Mouse (Mus musculus) midbrain, embryonic 11.5 days (tissue): ENCODE data around the gene Ttc29. TPM values are rescaled to one million over a fixed set of nuclear protein-coding genes. Genes with fewer than 3 reads are reported as not detected.

Source experiments
- ATAC-seq: fragments of 200-750 bp; cut with Nextera tagmentation; 2 replicates; pipeline ENCODE4 v1.8.0; 2017; ENCODE audit warnings: moderate TSS enrichment, moderate library complexity; ENCODE audit not compliant: low FRiP score
- DNase-seq: peaks from one replicate; pipeline ENCODE4 v3.0.0; 2015; ENCODE audit warnings: low spot score; ENCODE audit errors: missing footprints
- H3K27ac ChIP-seq: fragments of 300-500 bp; sonication (generic); 2 replicates; pipeline ENCODE4 v1.5.1; 2014; ENCODE audit warnings: low read depth, low read length
- H3K27me3 ChIP-seq: fragments of 300-500 bp; sonication (generic); 2 replicates; pipeline ENCODE4 v1.6.1; 2014; ENCODE audit warnings: mild to moderate bottlenecking, low read length, moderate library complexity, mixed read lengths; ENCODE audit not compliant: control insufficient read depth, insufficient read depth
- H3K36me3 ChIP-seq: fragments of 300-500 bp; sonication (generic); 2 replicates; pipeline ENCODE4 v1.6.1; 2014; ENCODE audit warnings: mild to moderate bottlenecking, low read length, moderate library complexity, mixed read lengths; ENCODE audit not compliant: control insufficient read depth, insufficient read depth
- H3K4me1 ChIP-seq: fragments of 300-500 bp; sonication (generic); 2 replicates; pipeline ENCODE4 v1.6.1; 2014; ENCODE audit warnings: low read length; ENCODE audit not compliant: control insufficient read depth, insufficient read depth
- H3K4me2 ChIP-seq: fragments of 300-500 bp; sonication (generic); 2 replicates; pipeline ENCODE4 v1.6.1; 2014; ENCODE audit warnings: mild to moderate bottlenecking, moderate library complexity
- H3K4me3 ChIP-seq: fragments of 300-500 bp; sonication (generic); 2 replicates; pipeline ENCODE4 v1.5.1; 2014; ENCODE audit warnings: low read depth, low read length
- H3K9ac ChIP-seq: fragments of 300-500 bp; sonication (generic); 2 replicates; pipeline ENCODE4 v1.6.1; 2014; ENCODE audit warnings: low read length
- H3K9me3 ChIP-seq: fragments of 300-500 bp; sonication (generic); 2 replicates; pipeline ENCODE4 v1.6.1; 2016; ENCODE audit warnings: low read length; ENCODE audit not compliant: control insufficient read depth
- WGBS: fragments of 180-500 bp; shearing (Covaris S2); extraction: QIAGEN DNeasy Blood & Tissue Kit; methylation state at CpG from one replicate; pipeline ENCODE4 v1.1.7; 2014; 5-methylcytosine and 5-hydroxymethylcytosine counted together
- polyA plus RNA-seq: library from polyadenylated mRNA; unstranded; fragments of >200 nt; fragmentation: Nextera tagmentation; extraction: Ambion mirVana; gene quantifications from 2 replicates; pipeline ENCODE4 v1.2.1, GENCODE M21; 2014

Gene Ttc29
- polyA plus RNA-seq, 1 experiment from 2014 or later = 0.41 TPM

DNA sequence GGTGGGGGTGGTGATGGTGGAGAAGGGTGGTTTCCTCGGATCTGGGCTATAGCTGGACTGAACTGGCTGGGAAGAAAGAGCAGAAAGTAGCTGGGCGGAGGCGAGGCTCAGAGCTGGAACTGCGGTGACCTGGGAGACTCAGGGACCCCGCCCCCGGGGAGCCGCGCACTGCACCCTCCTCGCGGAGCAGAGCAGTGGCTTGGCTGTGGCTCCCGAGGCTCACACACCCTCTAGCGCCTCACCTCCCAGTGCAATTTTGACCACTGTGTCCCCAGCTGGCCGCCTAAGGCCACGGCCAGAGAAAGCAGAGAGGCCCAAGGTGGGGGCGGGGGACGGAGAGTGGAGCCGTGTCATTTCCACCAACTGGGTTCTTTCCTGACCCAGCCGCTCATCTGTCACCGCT is 207.0 kb downstream of the Ttc29 start:
- Histone ChIP-seq H3K4me1 (no peaks in the 10 kb centered on the region), H3K27me3 (peaks cover 12% of the 10 kb centered on the region), H3K4me3 (peak overlapping the region; percentile 24), H3K27ac (no peak overlapping the region), H3K9me3 (no peaks in the 10 kb centered on the region), H3K9ac (peak overlapping the region; percentile 20; the same call in 1 of the 2 replicates), H3K36me3 (no peaks in the 10 kb centered on the region), H3K4me2 (peak overlapping the region; percentile 61)
- ATAC-seq = peak; percentile 83
- WGBS = under 1% methylated on average over 19 of the region's 19 CpGs
- peak; percentile 93 for DNase-seq

- WGBS = 0% methylated on average over 1 of the region's 1 CpGs
- Histone ChIP-seq H3K27ac (no peak overlapping the region), H3K36me3 (no peaks in the 10 kb centered on the region), H3K9ac (no peak overlapping the region), H3K27me3 (peaks cover 46% of the 10 kb centered on the region), H3K4me1 (peaks cover 3% of the 10 kb centered on the region; the same call in 1 of the 2 replicates), H3K4me2 (no peak overlapping the region), H3K4me3 (no peak overlapping the region), H3K9me3 (no peaks in the 10 kb centered on the region)
- DNase-seq (peak; percentile 17), ATAC-seq (no peak)
Measured at GRCm38 (mm10) chr8:78423937-78424336, 210.8 kb downstream of the Ttc29 start.

DNA sequence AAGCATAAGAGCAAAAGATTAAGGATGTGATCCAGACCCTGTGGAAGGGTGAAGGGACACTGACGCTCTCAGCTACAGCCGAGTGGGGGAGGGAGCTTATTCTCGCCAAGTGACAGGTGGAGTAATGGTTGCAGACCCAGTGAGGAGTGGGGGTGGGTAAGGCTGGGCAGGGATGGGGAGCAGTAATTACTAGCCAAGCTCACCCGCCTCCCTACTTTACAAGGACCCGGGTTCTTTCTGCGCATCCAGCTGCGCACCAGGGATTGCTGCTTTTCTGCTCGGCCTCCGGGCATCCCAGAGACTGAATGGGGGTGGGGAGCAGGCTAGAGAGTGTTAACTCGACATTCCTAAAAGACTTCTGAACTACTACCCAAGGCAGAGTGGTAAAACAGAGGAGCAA is 213.4 kb downstream of the Ttc29 start:
- Histone ChIP-seq H3K27ac (no peak overlapping the region), H3K4me3 (no peak overlapping the region), H3K27me3 (peaks cover 64% of the 10 kb centered on the region), H3K36me3 (no peaks in the 10 kb centered on the region), H3K9me3 (no peaks in the 10 kb centered on the region), H3K4me1 (peaks cover 3% of the 10 kb centered on the region; the same call in 1 of the 2 replicates), H3K9ac (no peak overlapping the region), H3K4me2 (peak overlapping the region; percentile 29)
- peak; percentile 47; the same call in 1 of the 2 replicates for ATAC-seq
- peak; percentile 89 for DNase-seq
- WGBS = under 1% methylated on average over 10 of the region's 10 CpGs

GRCm38 (mm10) chr8:78426875-78427768 is 214.0 kb downstream of the Ttc29 start:
- H3K36me3 ChIP-seq = no peaks in the 10 kb centered on the region
- H3K4me2 ChIP-seq = peak overlapping the region; percentile 31
- under 1% methylated on average over 32 of the region's 32 CpGs for WGBS
- H3K4me3 ChIP-seq = no peak overlapping the region
- peak; percentile 65 for ATAC-seq
- no peaks in the 10 kb centered on the region for H3K9me3 ChIP-seq
- H3K9ac ChIP-seq = no peak overlapping the region
- no peak overlapping the region for H3K27ac ChIP-seq
- DNase-seq = peak; percentile 90
- H3K4me1 ChIP-seq = peaks cover 3% of the 10 kb centered on the region; the same call in 1 of the 2 replicates
- H3K27me3 ChIP-seq = peaks cover 70% of the 10 kb centered on the region

DNA sequence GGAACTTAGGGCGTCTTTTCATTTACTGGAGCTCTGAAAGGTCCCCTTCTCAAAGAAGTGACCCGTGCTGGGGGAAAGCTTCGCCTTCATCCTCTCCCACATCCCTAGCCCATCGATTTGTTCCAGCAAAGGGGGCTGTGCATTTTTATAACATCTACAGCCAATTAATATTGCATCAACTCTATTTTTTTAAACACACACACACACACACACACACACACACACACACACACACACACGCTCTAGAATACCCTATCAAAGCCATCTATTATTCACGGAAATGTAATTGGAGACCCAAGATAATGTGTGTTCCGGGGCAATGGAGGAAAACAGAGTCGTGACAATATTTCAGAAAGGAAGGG is 214.7 kb downstream of the Ttc29 start:
- Histone ChIP-seq H3K4me1 (peaks cover 3% of the 10 kb centered on the region; the same call in 1 of the 2 replicates), H3K27me3 (peaks cover 76% of the 10 kb centered on the region), H3K4me2 (peak overlapping the region; percentile 31; the same call in 1 of the 2 replicates), H3K27ac (no peak overlapping the region), H3K36me3 (no peaks in the 10 kb centered on the region), H3K9ac (no peak overlapping the region), H3K4me3 (no peak overlapping the region), H3K9me3 (no peaks in the 10 kb centered on the region)
- peak; percentile 15; the same call in 1 of the 2 replicates for ATAC-seq
- peak; percentile 92 for DNase-seq
- under 1% methylated on average over 8 of the region's 8 CpGs for WGBS

- peak; percentile 89 for DNase-seq
- Histone ChIP-seq H3K4me1 (peaks cover 3% of the 10 kb centered on the region; the same call in 1 of the 2 replicates), H3K27me3 (peaks cover 76% of the 10 kb centered on the region), H3K4me3 (no peak overlapping the region), H3K36me3 (no peaks in the 10 kb centered on the region), H3K27ac (no peak overlapping the region), H3K9me3 (no peaks in the 10 kb centered on the region), H3K9ac (no peak overlapping the region), H3K4me2 (no peak overlapping the region)
- 2% methylated on average over 11 of the region's 11 CpGs for WGBS
- no peak for ATAC-seq
Measured at GRCm38 (mm10) chr8:78428148-78428547, 215.1 kb downstream of the Ttc29 start.

DNA sequence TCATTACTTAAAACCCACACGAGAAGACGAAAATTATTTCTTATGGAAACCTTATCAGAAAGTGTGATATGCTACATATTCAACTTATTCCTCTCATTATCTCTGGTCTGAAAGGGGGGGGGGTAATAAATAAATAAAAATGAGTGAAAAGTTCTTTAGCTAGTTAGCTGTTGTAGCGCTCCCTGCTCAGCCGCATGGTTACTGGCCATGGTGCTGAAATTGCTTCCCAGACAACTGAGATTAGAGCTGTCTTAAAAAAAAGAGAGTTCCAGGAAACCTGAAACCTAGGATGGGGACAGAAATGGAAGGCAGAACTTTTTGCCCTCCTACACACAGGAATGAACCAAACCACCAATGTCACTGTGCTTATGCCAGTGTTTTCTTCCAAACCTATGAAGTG is 218.3 kb downstream of the Ttc29 start:
- DNase-seq (peak; percentile 96), ATAC-seq (no peak)
- Histone ChIP-seq H3K4me3 (no peak overlapping the region), H3K27me3 (peaks cover 85% of the 10 kb centered on the region), H3K9ac (no peak overlapping the region), H3K9me3 (no peaks in the 10 kb centered on the region), H3K36me3 (no peaks in the 10 kb centered on the region), H3K4me1 (peaks cover 8% of the 10 kb centered on the region), H3K4me2 (no peak overlapping the region), H3K27ac (no peak overlapping the region)
- WGBS = 2% methylated on average over 4 of the region's 4 CpGs

DNA sequence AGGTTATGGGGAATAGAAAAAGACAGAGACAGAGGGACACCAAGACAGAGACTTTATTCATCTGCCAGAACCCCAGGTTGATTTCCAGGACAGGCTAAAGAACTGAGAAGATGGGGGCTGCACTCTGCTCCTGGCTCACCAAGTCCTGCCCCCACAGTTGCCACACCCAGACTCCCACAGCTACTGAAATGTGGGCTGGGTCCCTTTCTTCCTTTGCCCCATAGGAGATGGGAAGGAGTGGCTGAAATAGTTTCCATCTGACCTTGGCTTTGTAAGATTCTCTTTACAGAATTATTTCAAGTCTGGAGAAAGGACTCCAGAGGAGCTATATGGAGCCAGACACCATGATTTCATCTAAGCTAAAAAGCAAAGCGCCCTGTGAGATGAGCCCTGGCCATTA is 219.4 kb downstream of the Ttc29 start:
- Histone ChIP-seq H3K9ac (no peak overlapping the region), H3K4me1 (peaks cover 12% of the 10 kb centered on the region), H3K27me3 (peaks cover 85% of the 10 kb centered on the region), H3K9me3 (no peaks in the 10 kb centered on the region), H3K36me3 (no peaks in the 10 kb centered on the region), H3K4me2 (no peak overlapping the region), H3K4me3 (no peak overlapping the region), H3K27ac (no peak overlapping the region)
- ATAC-seq = no peak
- no peak for DNase-seq
- WGBS = 14% methylated on average over 1 of the region's 1 CpGs

DNA sequence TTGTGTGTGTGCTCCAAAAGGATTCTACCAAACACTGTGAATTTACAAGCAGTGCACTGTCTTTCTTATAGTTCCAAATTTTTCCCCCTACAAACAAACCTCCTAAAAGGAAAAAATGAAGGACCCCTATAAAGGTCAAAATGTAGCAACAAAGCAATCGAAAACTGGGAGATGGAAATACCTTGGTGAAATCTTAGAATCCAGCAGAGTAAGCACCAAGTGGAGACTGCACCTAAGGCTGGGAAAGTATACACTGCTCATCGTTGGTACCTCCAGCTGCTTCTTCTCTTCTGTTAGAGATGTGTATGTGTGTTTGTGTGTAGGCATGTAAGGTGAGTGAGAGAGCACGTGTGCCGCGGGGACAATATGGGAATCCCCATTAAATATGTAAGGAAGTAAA is 220.2 kb downstream of the Ttc29 start:
- Histone ChIP-seq H3K27ac (no peak overlapping the region), H3K9me3 (no peaks in the 10 kb centered on the region), H3K4me2 (no peak overlapping the region), H3K9ac (no peak overlapping the region), H3K27me3 (peaks cover 86% of the 10 kb centered on the region), H3K4me3 (no peak overlapping the region), H3K4me1 (peaks cover 12% of the 10 kb centered on the region), H3K36me3 (no peaks in the 10 kb centered on the region)
- no peak for ATAC-seq
- WGBS = 14% methylated on average over 5 of the region's 5 CpGs
- peak; percentile 91 for DNase-seq
